Mouse (Mus musculus) stomach, embryonic 14.5 days (tissue): Measurements from ENCODE around the gene Hace1. TPM values are rescaled to one million over a fixed set of nuclear protein-coding genes. Genes with fewer than 3 reads are reported as not detected.
A peak's percentile ranks its signal among the peaks of the same experiment; 100 is the strongest.
"Not testable (repeated sequence)": the region's sequence is repeated elsewhere in the genome, so short reads cannot be mapped to it uniquely, and the experiment has no call there.

Experiments
- ATAC-seq: fragments of 200-750 bp; cut with Nextera tagmentation; 2 replicates; pipeline ENCODE4 v1.8.0; 2017; ENCODE audit warnings: low read depth, moderate TSS enrichment; ENCODE audit not compliant: insufficient number of reproducible peaks, insufficient read depth, low FRiP score
- H3K27ac ChIP-seq: fragments of 300-500 bp; sonication (generic); 2 replicates; pipeline ENCODE4 v1.5.1; 2014; ENCODE audit warnings: mild to moderate bottlenecking, low read length, moderate library complexity, mixed read lengths
- H3K27me3 ChIP-seq: fragments of 300-500 bp; sonication (generic); 2 replicates; pipeline ENCODE4 v1.6.1; 2014; ENCODE audit warnings: low read length, control low read depth, mixed read lengths; ENCODE audit not compliant: control insufficient read depth, insufficient read depth
- H3K36me3 ChIP-seq: fragments of 300-500 bp; sonication (generic); 2 replicates; pipeline ENCODE4 v1.6.1; 2014; ENCODE audit warnings: mild to moderate bottlenecking, control low read depth, low read length, moderate library complexity, mixed read lengths; ENCODE audit not compliant: control insufficient read depth, insufficient read depth
- H3K4me1 ChIP-seq: fragments of 300-500 bp; sonication (generic); 2 replicates; pipeline ENCODE4 v1.6.1; 2014; ENCODE audit warnings: low read length, control low read depth, mixed read lengths; ENCODE audit not compliant: control insufficient read depth, insufficient read depth
- H3K4me2 ChIP-seq: fragments of 300-500 bp; sonication (generic); replicated peaks from 2 replicates; pipeline ENCODE4 v1.6.1; 2014; ENCODE audit warnings: low read depth, low read length, control low read depth
- H3K4me3 ChIP-seq: fragments of 300-500 bp; sonication (generic); 2 replicates; pipeline ENCODE4 v1.5.1; 2014; ENCODE audit warnings: low read depth, low read length, control low read depth
- H3K9ac ChIP-seq: fragments of 300-500 bp; sonication (generic); replicated peaks from 2 replicates; pipeline ENCODE4 v1.6.1; 2014; ENCODE audit warnings: low read depth, mild to moderate bottlenecking, control low read depth, low read length, moderate library complexity, mixed read lengths
- H3K9me3 ChIP-seq: fragments of 300-500 bp; sonication (generic); 2 replicates; pipeline ENCODE4 v1.6.1; 2016; ENCODE audit warnings: low read depth, low read length, control low read depth; ENCODE audit not compliant: control insufficient read depth
- WGBS: fragments of 180-500 bp; shearing (Covaris S2); extraction: QIAGEN DNeasy Blood & Tissue Kit; methylation state at CpG from one replicate; pipeline ENCODE4 v1.1.7; 2014; 5-methylcytosine and 5-hydroxymethylcytosine counted together
- polyA plus RNA-seq: library from polyadenylated mRNA; unstranded; fragments of >200 nt; fragmentation: Nextera tagmentation; extraction: Ambion mirVana; gene quantifications from 2 replicates; pipeline ENCODE4 v1.2.1, GENCODE M21; 2014

The Hace1 gene
- polyA plus RNA-seq: 18.6 and 24.0 TPM in 2 replicates

- Histone ChIP-seq H3K27me3 (no peaks in the 10 kb centered on the region), H3K36me3 (no peaks in the 10 kb centered on the region), H3K4me1 (no peaks in the 10 kb centered on the region), H3K27ac (peak within 1 kb of the TSS; percentile 93), H3K9ac (peak within 1 kb of the TSS; percentile 81), H3K9me3 (no peaks in the 10 kb centered on the region), H3K4me2 (peak within 1 kb of the TSS; percentile 47), H3K4me3 (peak within 1 kb of the TSS; percentile 85)
- under 1% methylated on average over 58 of the region's 79 CpGs for WGBS
- ATAC-seq: peak; percentile 96
Observed at GRCm38 (mm10) chr10:45577731-45578297, at the start of gene Hace1. Hace1 (plus strand) TSS chr10:45577829.

GRCm38 (mm10) chr10:45537334-45537733, 40.3 kb upstream of the Hace1 start:
- 96% methylated on average over 16 of the region's 16 CpGs for WGBS
- ATAC-seq: not testable (repeated sequence)

GRCm38 (mm10) chr10:45542726-45543125, 34.9 kb upstream of the Hace1 start:
- Histone ChIP-seq H3K4me2 (no peak overlapping the region), H3K27ac (no peak overlapping the region), H3K4me1 (no peaks in the 10 kb centered on the region), H3K9me3 (no peaks in the 10 kb centered on the region), H3K9ac (no peak overlapping the region), H3K4me3 (no peak overlapping the region), H3K36me3 (no peaks in the 10 kb centered on the region), H3K27me3 (no peaks in the 10 kb centered on the region)
- 65% methylated on average over 2 of the region's 2 CpGs for WGBS
- ATAC-seq: no peak

More at GRCm38 (mm10) chr10:45537334-45537733, 40.3 kb upstream of the Hace1 start:
- not testable (repeated sequence) for H3K36me3 ChIP-seq, H3K9ac ChIP-seq, H3K4me1 ChIP-seq, H3K9me3 ChIP-seq, H3K4me3 ChIP-seq, H3K4me2 ChIP-seq, H3K27ac ChIP-seq, H3K27me3 ChIP-seq

GRCm38 (mm10) chr10:45546799-45547198, 30.8 kb upstream of the Hace1 start:
- H3K9me3 ChIP-seq: peaks cover 6% of the 10 kb centered on the region; the same call in 1 of the 2 replicates
- no peak overlapping the region for H3K4me3 ChIP-seq
- H3K36me3 ChIP-seq: no peaks in the 10 kb centered on the region
- H3K4me1 ChIP-seq: no peaks in the 10 kb centered on the region
- H3K4me2 ChIP-seq: no peak overlapping the region
- no peak overlapping the region for H3K27ac ChIP-seq
- no peak overlapping the region for H3K9ac ChIP-seq
- 42% methylated on average over 7 of the region's 7 CpGs for WGBS
- no peak; the same call in 1 of the 2 replicates for ATAC-seq
- H3K27me3 ChIP-seq: no peaks in the 10 kb centered on the region

GRCm38 (mm10) chr10:45578298-45578821, 731 bp downstream of the Hace1 start:
- under 1% methylated on average over 23 of the region's 23 CpGs for WGBS
- Histone ChIP-seq H3K4me3 (peak overlapping the region; percentile 85), H3K36me3 (no peaks in the 10 kb centered on the region), H3K4me2 (peak overlapping the region; percentile 47), H3K27ac (peak overlapping the region; percentile 93), H3K27me3 (no peaks in the 10 kb centered on the region), H3K4me1 (no peaks in the 10 kb centered on the region), H3K9ac (peak overlapping the region; percentile 81), H3K9me3 (no peaks in the 10 kb centered on the region)
- ATAC-seq: peak; percentile 80

DNA sequence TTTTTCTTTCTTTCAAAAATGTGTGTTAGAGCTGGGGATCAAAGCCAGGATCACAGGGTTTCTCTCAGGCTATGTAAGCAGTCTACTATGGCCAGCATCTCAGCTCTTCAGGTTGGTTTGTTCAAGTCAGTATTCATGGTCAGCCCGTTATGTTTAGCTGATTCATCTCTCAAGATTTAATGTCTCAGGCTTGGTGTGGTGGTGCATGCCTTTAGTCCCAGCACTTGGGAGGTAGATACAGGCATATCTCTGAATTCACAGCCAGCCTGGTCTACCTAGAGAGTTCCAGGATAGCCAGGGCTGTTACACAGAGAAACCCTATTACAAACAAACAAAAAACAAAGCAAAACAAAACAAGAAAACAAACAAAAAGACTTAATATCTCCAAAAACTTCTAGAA, 5.7 kb downstream of the Hace1 start:
- Histone ChIP-seq H3K4me2 (no peak overlapping the region), H3K4me1 (no peaks in the 10 kb centered on the region), H3K9ac (no peak overlapping the region), H3K4me3 (no peak overlapping the region), H3K27ac (no peak overlapping the region), H3K9me3 (no peaks in the 10 kb centered on the region), H3K27me3 (no peaks in the 10 kb centered on the region), H3K36me3 (no peaks in the 10 kb centered on the region)
- WGBS: 81% methylated on average over 1 of the region's 1 CpGs
- ATAC-seq: no peak

DNA sequence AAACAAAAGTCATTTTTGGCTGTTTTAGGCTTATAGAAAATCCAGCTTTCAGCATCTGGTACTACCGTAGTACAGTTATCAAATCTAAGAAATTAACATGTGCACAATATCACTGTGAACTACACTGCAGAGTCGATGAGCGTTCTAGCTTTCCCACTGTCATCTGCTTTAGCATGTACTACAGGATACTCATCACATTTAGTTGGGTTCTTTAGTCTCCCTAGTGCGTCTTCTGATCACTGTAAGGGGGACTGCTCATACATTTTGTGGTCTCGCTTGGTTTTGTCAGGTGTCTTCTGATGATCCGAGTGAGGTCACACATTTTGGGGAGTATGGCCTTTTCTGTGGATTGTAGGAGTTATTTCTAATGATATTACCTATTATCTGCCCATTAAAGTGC, 6.2 kb downstream of the Hace1 start:
- Histone ChIP-seq H3K4me1 (no peaks in the 10 kb centered on the region), H3K9me3 (no peaks in the 10 kb centered on the region), H3K4me2 (no peak overlapping the region), H3K27ac (no peak overlapping the region), H3K27me3 (no peaks in the 10 kb centered on the region), H3K9ac (no peak overlapping the region), H3K4me3 (no peak overlapping the region), H3K36me3 (no peaks in the 10 kb centered on the region)
- ATAC-seq: no peak
- WGBS: 91% methylated on average over 6 of the region's 6 CpGs

DNA sequence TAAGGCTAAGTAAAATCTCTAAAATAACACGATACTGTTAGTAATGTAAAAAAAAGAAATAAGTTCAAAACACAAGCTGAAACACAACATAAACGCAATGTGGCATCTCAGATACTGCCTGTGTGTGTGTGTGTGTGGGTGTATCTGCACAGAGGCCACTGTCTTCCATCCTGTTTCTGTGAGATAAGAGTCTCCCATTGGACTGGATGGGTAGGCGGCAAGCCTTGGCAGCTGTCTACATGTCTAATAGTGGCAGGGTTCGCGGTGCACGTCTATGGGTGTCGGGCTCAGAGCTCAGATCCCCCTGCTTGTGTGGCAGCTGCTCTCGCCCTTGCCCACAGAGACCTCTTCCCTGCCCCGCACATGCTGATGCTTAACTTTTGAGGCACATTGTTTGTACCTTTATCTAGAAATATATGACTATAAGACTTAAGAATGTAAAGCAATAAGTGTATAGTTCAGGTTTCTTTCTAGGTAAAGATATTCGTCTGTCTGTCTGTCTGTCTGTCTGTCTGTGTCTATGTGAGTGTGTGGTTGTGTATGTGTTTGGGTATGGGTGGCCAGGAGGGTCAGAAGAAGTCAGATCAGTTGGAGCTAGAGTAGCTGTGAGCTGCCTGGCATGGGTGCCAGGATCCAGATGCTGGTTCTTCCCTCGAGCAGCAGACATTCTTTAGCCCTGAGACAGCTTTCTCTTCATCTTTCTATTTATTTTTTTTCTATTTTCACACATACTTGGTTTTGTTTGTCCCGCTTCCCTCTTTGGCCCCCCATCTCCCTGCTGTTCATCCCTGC, 6.9 kb downstream of the Hace1 start:
- no peaks in the 10 kb centered on the region for H3K4me1 ChIP-seq
- no peak overlapping the region for H3K9ac ChIP-seq
- ATAC-seq: peak; percentile 89; the same call in 1 of the 2 replicates
- H3K27ac ChIP-seq: no peak overlapping the region
- H3K36me3 ChIP-seq: no peaks in the 10 kb centered on the region
- no peaks in the 10 kb centered on the region for H3K9me3 ChIP-seq
- 88% methylated on average over 12 of the region's 12 CpGs for WGBS
- no peak overlapping the region for H3K4me2 ChIP-seq
- no peaks in the 10 kb centered on the region for H3K27me3 ChIP-seq
- no peak overlapping the region for H3K4me3 ChIP-seq
